In the genomic region with DNA sequence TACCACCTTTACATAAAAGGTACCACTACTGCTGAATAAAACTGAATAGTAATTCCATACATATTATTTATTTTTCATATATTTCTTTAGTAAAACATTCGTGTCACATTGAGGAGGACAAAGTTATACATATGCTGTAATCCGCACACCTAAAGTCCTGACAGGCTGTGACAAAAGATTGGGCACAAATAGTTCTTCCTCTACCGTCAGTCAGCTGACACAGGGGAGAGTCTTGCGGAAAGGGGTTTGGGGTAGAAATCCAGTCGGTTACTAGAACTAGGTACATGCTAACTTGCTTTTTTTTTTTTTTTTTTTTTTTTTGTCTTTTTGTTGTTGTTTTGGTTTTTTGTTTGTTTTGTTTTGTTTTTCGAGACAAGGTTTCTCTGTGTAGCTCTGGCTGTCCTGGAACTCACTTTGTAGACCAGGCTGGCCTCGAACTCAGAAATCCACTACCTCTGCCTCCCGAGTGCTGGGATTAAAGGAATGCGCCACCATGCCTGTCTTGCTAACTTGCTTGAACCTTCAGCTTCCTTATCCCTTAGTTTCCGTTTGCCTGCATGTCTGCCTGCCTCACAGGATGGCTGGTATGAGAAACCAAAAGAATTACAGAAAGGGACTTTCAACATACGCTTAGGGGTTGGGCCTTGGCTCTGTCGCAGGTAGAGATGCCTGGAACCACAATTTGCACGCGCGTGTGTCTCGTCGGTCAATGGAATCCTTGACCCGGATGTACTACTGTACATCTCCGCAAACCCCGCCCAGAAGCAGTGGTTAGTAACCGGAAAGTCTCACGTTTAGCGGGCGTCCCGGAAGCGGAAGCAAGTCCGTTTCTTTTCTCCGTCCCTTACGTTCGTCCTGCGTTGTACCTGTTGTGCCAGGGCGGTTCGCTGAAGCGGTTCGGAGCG, we compare ENCODE assay signal across 8 mouse cellular contexts. TPM values are rescaled to one million over a fixed set of nuclear protein-coding genes. Genes with fewer than 3 reads are reported as not detected.
A peak's percentile ranks its signal among the peaks of the same experiment; 100 is the strongest.
DNase-seq lines count a peak whose midpoint lies in the region; ATAC-seq and TF ChIP-seq lines count a peak whose summit lies in the region.

Gene 1810024B03Rik (minus strand): TSS at position 734 of the 905 bp plus-strand sequence.
Gene Snrnp200 (plus strand): TSS at position 840 of the 905 bp plus-strand sequence.

- peak within 1 kb of the TSS; percentile 92 for H3K4me3 ChIP-seq in G1E (ENCODE audit: low read depth, low read length)
- peak within 1 kb of the TSS; percentile 99 for H3K4me3 ChIP-seq in forebrain, embryonic 16.5 days (replicated peaks; ENCODE audit: low read length)
- H3K4me3 ChIP-seq in layer of hippocampus, adult 2 months = peak within 1 kb of the TSS; percentile 96
- H3K4me3 ChIP-seq in lung, embryonic 14.5 days (ENCODE audit: low read depth, low read length) = peak within 1 kb of the TSS; percentile 87
- H3K4me3 ChIP-seq in olfactory bulb, adult 2 months (ENCODE audit: insufficient read depth, low read depth, low read length) = peak within 1 kb of the TSS; percentile 78
- peak within 1 kb of the TSS; percentile 91 for H3K4me3 ChIP-seq in thymus, adult 2 months (ENCODE audit: control insufficient read depth, insufficient read depth, low read length)

- peak; percentile 93 for ATAC-seq in G1E (ENCODE audit: extremely low read depth, insufficient number of reproducible peaks, low FRiP score, poor library complexity, severe bottlenecking)
- ATAC-seq in forebrain, embryonic 16.5 days = peak; percentile 99
- peak; percentile 98 for ATAC-seq in lung, embryonic 14.5 days (ENCODE audit: insufficient read depth)

- peak within 1 kb of the TSS; percentile 85 for H3K9ac ChIP-seq in forebrain, embryonic 16.5 days (replicated peaks; ENCODE audit: low read depth, low read length)
- peak within 1 kb of the TSS; percentile 79 for H3K9ac ChIP-seq in lung, embryonic 14.5 days

- peak within 1 kb of the TSS; percentile 69 for H3K27ac ChIP-seq in forebrain, embryonic 16.5 days (ENCODE audit: low read length)
- peak within 1 kb of the TSS; percentile 88 for H3K27ac ChIP-seq in layer of hippocampus, adult 2 months
- H3K27ac ChIP-seq in lung, embryonic 14.5 days (ENCODE audit: low read depth) = peak within 1 kb of the TSS; percentile 72
- peak within 1 kb of the TSS; percentile 9; the same call in 1 of the 2 replicates for H3K27ac ChIP-seq in olfactory bulb, adult 2 months (ENCODE audit: insufficient read depth, low read depth, low read length)
- H3K27ac ChIP-seq in thymus, adult 2 months (ENCODE audit: control insufficient read depth, insufficient read depth, low read length) = peak within 1 kb of the TSS; percentile 61

- H3K36me3 ChIP-seq in G1E (replicated peaks) = peaks cover 53% of the 10 kb centered on the region
- peaks cover 21% of the 10 kb centered on the region for H3K36me3 ChIP-seq in forebrain, embryonic 16.5 days (ENCODE audit: control insufficient read depth, insufficient read depth)
- peaks cover 35% of the 10 kb centered on the region for H3K36me3 ChIP-seq in lung, embryonic 14.5 days (ENCODE audit: insufficient read depth)
- H3K36me3 ChIP-seq in thymus, adult 2 months (ENCODE audit: control insufficient read depth, insufficient read depth, low read length) = peaks cover 24% of the 10 kb centered on the region

- peak within 1 kb of the TSS; percentile 93 for H3K4me2 ChIP-seq in forebrain, embryonic 16.5 days (ENCODE audit: low read length)
- peak within 1 kb of the TSS; percentile 93 for H3K4me2 ChIP-seq in lung, embryonic 14.5 days

- TF ChIP-seq POLR2A in olfactory bulb, adult 2 months (IDR thresholded peaks at IDR 0.05; ENCODE audit: insufficient read depth, low read depth, low read length) = no peak
- 0 out of 2 replicates have a peak, but pooled peaks have one; percentile 62 for TF ChIP-seq POLR2A in thymus, adult 2 months (IDR thresholded peaks at IDR 0.05; ENCODE audit: control insufficient read depth, extremely low read depth, insufficient read depth, low read length, poor library complexity)

- H3K9me3 ChIP-seq in G1E (replicated peaks) = no peaks in the 10 kb centered on the region
- no peaks in the 10 kb centered on the region for H3K9me3 ChIP-seq in forebrain, embryonic 16.5 days (ENCODE audit: control insufficient read depth, low read length)
- H3K9me3 ChIP-seq in lung, embryonic 14.5 days (ENCODE audit: low read depth, low read length) = no peaks in the 10 kb centered on the region

- DNase-seq in G1E (ENCODE audit: low spot score) = peak; percentile 70
- peak; percentile 94 to 96 for DNase-seq in cerebellum, adult 18-20 months
- peak; percentile 90 to 94 for DNase-seq in heart, postnatal 36 days
- peak; percentile 91 to 96 for DNase-seq in layer of hippocampus, adult 2 months (ENCODE audit: low spot score in 2 of 2)
- DNase-seq in lung, embryonic 14.5 days = peak; percentile 99
- peak; percentile 93 for DNase-seq in thymus, adult 2 months

- H3K4me1 ChIP-seq in G1E (ENCODE audit: insufficient read depth, low read depth, low read length) = peaks cover 33% of the 10 kb centered on the region
- H3K4me1 ChIP-seq in forebrain, embryonic 16.5 days (replicated peaks; ENCODE audit: control insufficient read depth, insufficient read depth, low read length) = peaks cover 11% of the 10 kb centered on the region
- peaks cover 7% of the 10 kb centered on the region; the same call in 1 of the 2 replicates for H3K4me1 ChIP-seq in lung, embryonic 14.5 days (ENCODE audit: insufficient read depth)
- peaks cover 3% of the 10 kb centered on the region; the same call in 1 of the 2 replicates for H3K4me1 ChIP-seq in olfactory bulb, adult 2 months (ENCODE audit: control insufficient read depth, insufficient read depth, low read length)
- H3K4me1 ChIP-seq in thymus, adult 2 months (replicated peaks; ENCODE audit: control insufficient read depth, insufficient read depth, low read length) = peaks cover 7% of the 10 kb centered on the region

- H3K27me3 ChIP-seq in G1E (ENCODE audit: insufficient read depth, low read length) = no peaks in the 10 kb centered on the region
- H3K27me3 ChIP-seq in forebrain, embryonic 16.5 days (replicated peaks; ENCODE audit: control insufficient read depth, insufficient read depth, low read length) = no peaks in the 10 kb centered on the region
- H3K27me3 ChIP-seq in lung, embryonic 14.5 days (ENCODE audit: insufficient read depth, low read length) = no peaks in the 10 kb centered on the region
- no peaks in the 10 kb centered on the region for H3K27me3 ChIP-seq in thymus, adult 2 months (ENCODE audit: control insufficient read depth, insufficient read depth, low read length)

- WGBS in forebrain, embryonic 16.5 days = 11% methylated on average over 36 of the region's 36 CpGs
- 11% methylated on average over 36 of the region's 36 CpGs for WGBS in lung, embryonic 14.5 days
- 12% methylated on average over 36 of the region's 36 CpGs for WGBS in olfactory bulb, adult 2 months
- 12% methylated on average over 36 of the region's 36 CpGs for WGBS in thymus, adult 2 months

- no peak for TF ChIP-seq CTCF in G1E (IDR thresholded peaks at IDR 0.05; ENCODE audit: low read depth, low read length)
- TF ChIP-seq CTCF in layer of hippocampus, adult 2 months (conservative IDR thresholded peaks at IDR 0.05) = no peak
- TF ChIP-seq CTCF in lung, embryonic 14.5 days (IDR thresholded peaks at IDR 0.05; ENCODE audit: low read depth) = no peak
- TF ChIP-seq CTCF in olfactory bulb, adult 2 months (IDR thresholded peaks at IDR 0.05; ENCODE audit: insufficient read depth, low read depth, low read length) = no peak
- no peak for TF ChIP-seq CTCF in thymus, adult 2 months (IDR thresholded peaks at IDR 0.05; ENCODE audit: borderline replicate concordance, control insufficient read depth, extremely low read depth, insufficient read depth, low read length, poor library complexity)

- intact Hi-C loops in heart, postnatal 36 days (cut with DNase I) = loop anchor here (5.0 kb wide), 2 partner anchors 40 to 195 kb away; partner anchors contain the start of genes Ciao1 and Tmem127

RNA-seq across cellular contexts. Expression of gene 1810024B03Rik, which starts in this region (rescaled TPM):
- 4.7 and 5.2 TPM in 2 replicates for total RNA-seq in G1E (2014; fragmentation: Nextera tagmentation)
- total RNA-seq in G1E (2017) = 4.7 and 4.8 TPM in 2 replicates
- polyA plus RNA-seq in G1E (2012) = 0.08 and 0.14 TPM in 2 replicates
- 0.98 and 1.3 TPM in 2 replicates for polyA plus RNA-seq in forebrain, embryonic 16.5 days (2015; fragmentation: Nextera tagmentation; extraction: Ambion mirVana)
- total RNA-seq in heart, postnatal 36 days (2021) = under 1 TPM; 0.17 to 0.38 TPM
- 1 to 10 TPM in 1 of 2 experiments, under 1 TPM in 1; 0.91 to 1.1 TPM for total RNA-seq in layer of hippocampus, adult 2 months (2021)
- 1.9 and 2.8 TPM in 2 replicates for polyA plus RNA-seq in lung, embryonic 14.5 days (2014; fragmentation: Nextera tagmentation; extraction: Ambion mirVana)
- polyA plus RNA-seq in olfactory bulb, adult 2 months (2012; ENCODE audit: insufficient read depth, insufficient read length, low replicate concordance, missing spikeins) = not detected in 2 replicates
- 0.96 and 1.3 TPM in 2 replicates for polyA plus RNA-seq in thymus, adult 2 months (2012; rRNA removed)

RNA-seq across cellular contexts. Expression of gene Snrnp200, which starts in this region (rescaled TPM):
- total RNA-seq in G1E (2014; fragmentation: Nextera tagmentation) (155 and 199 TPM in 2 replicates), G1E (2017) (216 and 224 TPM in 2 replicates)
- polyA plus RNA-seq in G1E (2012) = 25.0 and 32.5 TPM in 2 replicates
- 64.0 and 64.6 TPM in 2 replicates for polyA plus RNA-seq in forebrain, embryonic 16.5 days (2015; fragmentation: Nextera tagmentation; extraction: Ambion mirVana)
- total RNA-seq in heart, postnatal 36 days (2021) = 10 to 100 TPM; 64.8 to 71.2 TPM
- total RNA-seq in layer of hippocampus, adult 2 months (2021) = 10 to 100 TPM; 94.9 to 95.2 TPM
- 75.1 TPM in 2 replicates for polyA plus RNA-seq in lung, embryonic 14.5 days (2014; fragmentation: Nextera tagmentation; extraction: Ambion mirVana)
- polyA plus RNA-seq in olfactory bulb, adult 2 months (2012; ENCODE audit: insufficient read depth, insufficient read length, low replicate concordance, missing spikeins) = 192 TPM in 1 of 2 replicates, not detected in the other
- polyA plus RNA-seq in thymus, adult 2 months (2012; rRNA removed) = 92.5 and 109 TPM in 2 replicates

Comparison
In these comparisons a context has a peak if more than half of its experiments do, and no peak if none do; other contexts are left out.
1. Peak in every context shown above with its lines: DNase-seq, ATAC-seq, H3K4me3 ChIP-seq and H3K27ac ChIP-seq.
2. H3K27ac ChIP-seq: peak in every context shown above with its lines; median percentile 88 in layer of hippocampus, adult 2 months; 72 in lung, embryonic 14.5 days; 69 in forebrain, embryonic 16.5 days; 61 in thymus, adult 2 months; 9 in olfactory bulb, adult 2 months.